Mouse (Mus musculus) mature B cell (primary cell): ENCODE data around the gene Akp3.

Experiments
- in situ Hi-C: fragments of 300-500 bp; cut with MboI; formaldehyde crosslinking; loops from 2 replicates; pipeline ENCODE4 v1.14.3; 2019

The Akp3 gene

GRCm38 (mm10) chr1:87124673-87125072 is at the start of gene Akp3:
TSS of gene Akp3 (plus strand) at chr1:87124973.
- in situ Hi-C loops: no loop called here

- in situ Hi-C loops: no loop called here
Observed at GRCm38 (mm10) chr1:87086196-87086595, 38.6 kb upstream of the Akp3 start.

DNA sequence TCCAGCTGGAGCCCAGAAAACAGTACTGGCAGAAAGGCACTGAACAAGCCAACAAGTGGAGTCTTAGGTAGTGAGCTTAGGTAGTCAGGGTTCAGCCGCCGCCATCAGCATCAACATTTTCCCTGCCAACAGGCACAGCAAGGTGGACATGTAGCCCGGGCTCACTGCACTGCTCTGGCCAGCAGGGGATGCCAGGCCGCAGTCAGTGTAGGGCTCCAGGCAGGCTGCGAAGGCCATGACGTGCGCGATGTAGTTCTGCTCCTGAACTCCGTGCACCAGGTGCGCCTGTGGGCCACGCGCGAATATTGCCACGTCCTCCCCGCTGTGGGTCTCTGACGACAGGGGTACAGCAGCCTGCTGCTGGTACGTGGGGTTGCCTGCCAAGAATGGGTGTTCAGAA is 37.8 kb upstream of the Akp3 start:
- in situ Hi-C loops: no loop called here

GRCm38 (mm10) chr1:87089251-87089650 is 35.5 kb upstream of the Akp3 start:
- in situ Hi-C loops: no loop called here

- in situ Hi-C loops: no loop called here
Observed at GRCm38 (mm10) chr1:87089828-87090227, 34.9 kb upstream of the Akp3 start, which contains the start of gene Alppl2. TSS of gene Alppl2 (minus strand) at chr1:87089928.

DNA sequence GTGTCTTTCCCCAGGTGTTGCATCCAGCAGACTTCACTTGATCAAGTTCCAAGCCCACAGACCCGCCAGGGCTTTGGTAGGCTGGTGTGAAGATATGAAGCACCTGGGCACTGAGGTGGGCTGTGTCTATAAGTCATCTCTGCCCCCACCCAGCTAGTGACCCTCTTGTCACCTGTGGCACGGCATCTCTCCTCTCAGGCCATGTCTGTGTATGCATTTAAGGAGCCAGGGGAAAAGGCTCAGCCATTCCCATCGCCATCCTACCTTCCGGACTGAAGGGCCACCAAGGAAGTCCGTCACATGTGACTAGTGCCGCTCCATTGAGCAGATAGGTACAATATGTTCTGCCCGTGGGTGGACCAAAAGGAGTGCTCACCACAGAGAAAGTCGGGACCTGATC is 29.1 kb upstream of the Akp3 start:
- in situ Hi-C loops: no loop called here

GRCm38 (mm10) chr1:87098358-87098975 is 26.3 kb upstream of the Akp3 start:
- in situ Hi-C loops: no loop called here

- in situ Hi-C loops: no loop called here
Observed at GRCm38 (mm10) chr1:87101411-87101810, 23.4 kb upstream of the Akp3 start, which contains the start of gene Alpi. TSS of gene Alpi (minus strand) at chr1:87101606.

- in situ Hi-C loops: no loop called here
Observed at GRCm38 (mm10) chr1:87102114-87102513, 22.7 kb upstream of the Akp3 start.

- in situ Hi-C loops: no loop called here
Observed at GRCm38 (mm10) chr1:87103936-87104335, 20.8 kb upstream of the Akp3 start.

GRCm38 (mm10) chr1:87106536-87106935 is 18.2 kb upstream of the Akp3 start:
- in situ Hi-C loops: no loop called here

- in situ Hi-C loops: no loop called here
Observed at GRCm38 (mm10) chr1:87108564-87108963, 16.2 kb upstream of the Akp3 start.

DNA sequence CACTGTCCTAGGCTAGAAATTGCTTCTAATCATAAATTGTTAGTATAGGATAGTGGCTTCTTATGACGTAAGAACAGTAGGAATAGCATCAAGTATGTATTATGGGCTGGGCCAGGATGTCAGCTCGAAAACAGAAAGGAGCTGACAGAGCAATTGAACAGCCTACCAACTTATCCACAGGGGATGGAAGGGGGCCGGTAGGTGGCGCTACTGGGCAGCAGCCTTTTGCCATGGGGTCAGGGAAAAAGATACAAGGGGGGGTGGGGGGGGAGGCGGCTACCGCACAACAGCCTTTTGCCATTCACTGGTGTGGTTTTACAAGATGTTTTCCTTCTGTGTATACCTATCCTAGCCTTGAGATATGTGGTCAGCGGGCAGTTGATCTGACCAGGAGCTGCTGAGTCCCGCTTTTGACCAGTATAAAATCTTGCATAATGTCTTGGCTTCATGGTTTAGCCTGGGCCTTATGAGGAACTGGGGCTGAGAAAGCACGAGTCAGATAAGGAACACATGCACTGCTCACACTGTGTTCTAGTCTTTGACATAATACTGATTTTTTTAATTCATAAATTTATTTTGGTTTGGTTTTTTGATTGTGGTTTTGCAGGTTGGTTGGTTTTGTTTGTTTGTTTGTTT is 12.9 kb upstream of the Akp3 start:
- in situ Hi-C loops: no loop called here

DNA sequence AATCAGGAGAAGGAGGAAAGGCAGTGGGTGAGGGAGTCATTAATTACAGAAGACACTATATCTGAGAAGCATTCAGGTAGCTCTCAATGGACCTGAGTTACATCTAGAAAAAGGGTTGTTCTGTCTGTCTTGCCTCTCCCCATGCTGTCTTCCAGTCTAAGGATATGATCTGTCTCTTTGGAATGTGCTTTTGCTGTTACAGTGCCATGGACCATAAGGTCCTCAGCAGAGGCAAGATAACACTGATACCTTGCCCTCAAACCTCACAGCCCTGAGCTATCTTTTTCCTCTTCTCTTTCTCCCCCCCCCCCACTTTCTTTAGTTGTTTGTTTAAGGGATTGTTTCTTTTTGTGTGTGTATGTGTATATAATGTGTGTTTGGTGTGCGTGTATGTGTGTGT is 10.0 kb upstream of the Akp3 start:
- in situ Hi-C loops: no loop called here

DNA sequence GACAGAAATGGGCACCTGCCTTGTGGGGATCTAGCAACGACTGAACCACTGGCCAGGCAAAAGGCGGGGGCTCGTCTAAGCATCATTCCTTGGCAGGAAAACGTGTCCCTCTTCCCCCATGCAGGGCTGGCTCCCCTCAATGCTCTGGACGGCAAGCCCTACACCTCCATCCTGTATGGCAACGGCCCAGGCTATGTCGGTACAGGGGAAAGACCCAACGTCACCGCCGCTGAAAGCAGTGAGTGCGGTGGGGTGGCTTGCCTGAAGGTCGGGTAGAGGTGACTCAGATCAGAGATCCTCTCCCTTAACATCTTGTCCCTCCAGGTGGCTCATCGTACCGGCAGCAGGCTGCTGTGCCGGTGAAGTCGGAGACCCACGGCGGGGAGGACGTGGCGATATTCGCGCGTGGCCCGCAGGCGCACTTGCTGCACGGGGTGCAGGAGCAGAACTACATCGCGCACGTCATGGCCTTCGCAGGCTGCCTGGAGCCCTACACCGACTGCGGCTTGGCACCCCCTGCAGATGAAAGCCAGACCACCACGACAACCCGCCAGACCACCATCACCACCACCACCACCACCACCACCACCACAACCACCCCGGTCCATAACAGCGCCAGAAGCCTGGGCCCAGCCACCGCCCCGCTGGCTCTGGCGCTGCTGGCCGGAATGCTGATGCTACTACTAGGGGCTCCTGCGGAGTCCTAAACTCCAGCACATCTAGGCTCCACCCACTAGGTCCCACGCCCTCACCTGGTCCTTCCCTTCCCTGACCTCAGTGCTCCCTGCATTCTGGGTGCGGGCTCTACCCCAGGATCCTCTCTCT is 2.6 kb downstream of the Akp3 start:
- in situ Hi-C loops: no loop called here

- in situ Hi-C loops: no loop called here
Observed at GRCm38 (mm10) chr1:87131803-87132202, 7.0 kb downstream of the Akp3 start.

GRCm38 (mm10) chr1:87141550-87141949 is 16.8 kb downstream of the Akp3 start:
- in situ Hi-C loops: no loop called here

- in situ Hi-C loops: no loop called here
Observed at GRCm38 (mm10) chr1:87142456-87142855, 17.7 kb downstream of the Akp3 start.

- in situ Hi-C loops: no loop called here
Observed at GRCm38 (mm10) chr1:87143141-87143540, 18.4 kb downstream of the Akp3 start.

DNA sequence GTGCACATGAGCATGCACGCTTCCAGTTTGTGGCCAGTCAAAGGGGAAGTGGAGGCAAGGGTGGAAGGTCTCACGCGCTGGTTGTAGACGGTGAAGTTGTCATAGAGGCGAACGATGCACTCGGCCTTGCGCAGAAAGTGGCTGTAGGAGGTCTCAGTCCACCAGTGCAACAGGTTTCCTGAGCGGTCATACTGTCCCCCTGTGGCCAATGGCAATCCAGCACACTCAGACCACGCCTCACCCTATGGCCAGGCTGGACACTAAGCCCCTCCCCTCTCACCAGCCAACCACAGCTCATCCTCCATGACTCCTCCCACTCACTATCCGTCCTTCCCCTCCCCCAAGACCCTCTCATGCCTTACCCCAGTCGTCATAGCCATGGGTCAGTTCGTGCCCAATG is 24.6 kb downstream of the Akp3 start:
- in situ Hi-C loops: no loop called here

GRCm38 (mm10) chr1:87151286-87151685 is 26.5 kb downstream of the Akp3 start:
- in situ Hi-C loops: no loop called here

DNA sequence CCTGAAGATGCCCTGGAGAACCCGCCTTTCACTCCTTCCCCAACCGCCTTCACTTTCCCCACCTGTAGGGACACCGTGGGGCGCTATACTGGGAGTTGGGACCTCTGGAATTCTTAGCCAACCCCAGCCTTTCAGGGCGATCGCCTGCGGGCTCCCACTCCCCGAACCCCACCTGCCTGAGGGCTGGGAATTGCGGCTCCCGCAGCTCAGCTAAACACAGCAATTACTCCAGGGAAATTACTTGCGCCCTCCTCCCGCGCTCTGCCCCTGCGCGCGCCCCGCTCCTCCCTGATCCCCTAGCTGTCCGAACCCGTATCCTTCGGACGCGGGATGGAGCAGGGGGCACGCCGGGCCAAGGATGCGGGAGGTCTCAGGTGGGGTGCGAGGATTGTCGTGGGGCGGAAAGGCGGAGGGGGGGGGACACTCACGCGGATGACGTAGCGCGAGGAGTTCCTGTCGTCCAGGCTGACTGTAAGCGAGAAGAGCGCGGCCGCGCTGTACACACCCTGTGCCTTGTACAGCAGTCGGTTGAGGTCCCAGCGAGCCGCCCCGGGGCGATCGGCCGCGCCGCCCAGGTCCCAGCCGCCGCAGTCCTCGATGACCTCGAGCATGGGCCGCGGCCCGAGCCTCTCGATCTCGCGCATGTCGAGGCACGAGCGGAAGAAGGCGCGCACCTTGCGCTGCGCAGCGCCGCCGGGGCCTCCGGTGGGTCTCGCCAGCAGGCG is 29.2 kb downstream of the Akp3 start:
- in situ Hi-C loops: no loop called here
